Mouse (Mus musculus) thymus, postnatal 36 days (tissue): ENCODE data around the gene Pdia5.

ENCODE experiments used
- DNase-seq, 2 experiments: peaks; one replicate each; pipeline ENCODE4 v3.0.0; 2022; ENCODE audit warnings: mixed read lengths in 2 of 2

Pdia5 gene

GRCm38 (mm10) chr16:35357449-35357848 lies 133.2 kb downstream of the Pdia5 start:
- DNase-seq, result no peak
